In the genomic region with DNA sequence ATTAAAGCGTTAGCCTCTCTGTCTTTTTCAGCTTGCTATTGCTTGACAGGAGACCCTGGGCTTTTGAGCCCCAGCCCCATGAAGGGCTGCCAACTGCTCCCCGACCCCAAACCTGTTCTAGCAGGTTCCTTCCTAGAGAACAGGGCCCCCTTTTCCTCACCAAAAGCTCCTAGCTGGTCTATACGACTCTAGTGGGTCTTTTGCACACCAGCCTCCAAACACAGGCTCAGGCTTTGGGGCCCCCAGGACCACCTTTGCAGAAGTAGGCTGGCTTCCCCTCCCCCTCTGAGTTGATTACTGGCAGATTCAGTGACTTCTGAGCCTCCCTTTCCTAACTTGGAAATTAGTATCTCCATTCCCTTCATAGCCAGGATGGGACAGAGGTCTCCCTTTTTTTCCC, we compare ENCODE assay signal across 11 mouse cellular contexts. TPM values are rescaled to one million over a fixed set of nuclear protein-coding genes. Genes with fewer than 3 reads are reported as not detected.
A peak's percentile ranks its signal among the peaks of the same experiment; 100 is the strongest.
DNase-seq lines count a peak whose midpoint lies in the region; ATAC-seq and TF ChIP-seq lines count a peak whose summit lies in the region.
"Had no signal": no experiment of that assay in that cellular context is flagged by ENCODE, and none has a peak within 500 bp of the region (broad histone marks: within the 10 kb centered on the region; RNA-seq: fewer than 3 reads in every experiment).

No protein-coding gene starts in this region.

- in situ Hi-C loops in ES-E14 (cut with MboI; ENCODE audit: low sequenced_read_pairs in 2 of 2, unreplicated experiment in 2 of 2), result no loop called here

- H3K9ac ChIP-seq in heart, embryonic 14.5 days (ENCODE audit: low read length), result no peak overlapping the region
- H3K9ac ChIP-seq in heart, embryonic 11.5 days (ENCODE audit: low read depth, low read length), result no peak overlapping the region
- H3K9ac ChIP-seq in ES-E14 (ENCODE audit: insufficient read depth, low read depth, low read length, poor library complexity, severe bottlenecking), result no peak overlapping the region; the same call in 1 of the 2 replicates
- H3K9ac ChIP-seq in midbrain, embryonic 13.5 days (replicated peaks), result peak overlapping the region; percentile 66

- H3K27me3 ChIP-seq in heart, embryonic 14.5 days (ENCODE audit: control insufficient read depth, insufficient read depth, low read length), result peaks cover 47% of the 10 kb centered on the region
- H3K27me3 ChIP-seq in heart, embryonic 11.5 days (ENCODE audit: control insufficient read depth, insufficient read depth, low read length), result peaks cover 53% of the 10 kb centered on the region
- peaks cover 52% of the 10 kb centered on the region for H3K27me3 ChIP-seq in hindbrain, embryonic 10.5 days (ENCODE audit: insufficient read depth, poor library complexity, severe bottlenecking)
- H3K27me3 ChIP-seq in midbrain, embryonic 13.5 days, result peaks cover 10% of the 10 kb centered on the region

- no peaks in the 10 kb centered on the region for H3K36me3 ChIP-seq in heart, embryonic 14.5 days (ENCODE audit: control insufficient read depth, insufficient read depth, low read length)
- no peaks in the 10 kb centered on the region for H3K36me3 ChIP-seq in heart, embryonic 11.5 days (ENCODE audit: control insufficient read depth, insufficient read depth, low read length)
- H3K36me3 ChIP-seq in ES-E14 (ENCODE audit: control insufficient read depth, insufficient read depth, low read length, poor library complexity, severe bottlenecking), result no peaks in the 10 kb centered on the region
- H3K36me3 ChIP-seq in hindbrain, embryonic 10.5 days, result no peaks in the 10 kb centered on the region
- H3K36me3 ChIP-seq in midbrain, embryonic 13.5 days, result no peaks in the 10 kb centered on the region

- no peak for ATAC-seq in heart, embryonic 14.5 days (ENCODE audit: insufficient number of reproducible peaks, insufficient read depth, low FRiP score, low read depth)
- no peak for ATAC-seq in heart, embryonic 11.5 days (replicated peaks; ENCODE audit: insufficient number of reproducible peaks, low FRiP score, low TSS enrichment)
- peak; percentile 28; the same call in 1 of the 2 replicates for ATAC-seq in midbrain, embryonic 13.5 days

- no peaks in the 10 kb centered on the region for H3K9me3 ChIP-seq in heart, embryonic 14.5 days (ENCODE audit: control insufficient read depth, low read length)
- H3K9me3 ChIP-seq in heart, embryonic 11.5 days (replicated peaks; ENCODE audit: control insufficient read depth, low read length), result no peaks in the 10 kb centered on the region
- no peaks in the 10 kb centered on the region for H3K9me3 ChIP-seq in ES-E14 (ENCODE audit: control insufficient read depth, insufficient read depth, low read depth, low read length)
- H3K9me3 ChIP-seq in hindbrain, embryonic 10.5 days, result no peaks in the 10 kb centered on the region
- no peaks in the 10 kb centered on the region for H3K9me3 ChIP-seq in midbrain, embryonic 13.5 days

- no peak overlapping the region for H3K4me3 ChIP-seq in heart, embryonic 14.5 days (ENCODE audit: control insufficient read depth in 1 of 2, insufficient read depth in 1 of 2, low read depth in 1 of 2, low read length in 2 of 2)
- H3K4me3 ChIP-seq in heart, embryonic 11.5 days (ENCODE audit: low read depth, low read length), result no peak overlapping the region
- H3K4me3 ChIP-seq in ES-E14 (ENCODE audit: insufficient read depth in 1 of 2, low read depth in 1 of 2, low read length in 2 of 2, poor library complexity in 1 of 2, severe bottlenecking in 1 of 2), result peak overlapping the region; percentile 76 to 82; a peak in 3 of 4 replicates
- H3K4me3 ChIP-seq in hindbrain, embryonic 10.5 days, result peak overlapping the region; percentile 69
- peak overlapping the region; percentile 51 for H3K4me3 ChIP-seq in midbrain, embryonic 13.5 days (replicated peaks)

- DNase-seq in ES-E14 (ENCODE audit: low read depth, low spot score), result no peak
- DNase-seq in hindbrain, embryonic 10.5 days (ENCODE audit: low spot score), result no peak
- DNase-seq in adrenal gland, adult 8-10 months, result no peak
- no peak for DNase-seq in urinary bladder, adult 2 months (ENCODE audit: low spot score)
- no peak for DNase-seq in cerebellum, postnatal 4 days (ENCODE audit: low spot score in 2 of 2)

- peaks cover 0 to 13% of the 10 kb centered on the region in 2 experiments; a peak in 2 of 4 replicates for H3K4me1 ChIP-seq in heart, embryonic 14.5 days (ENCODE audit: control insufficient read depth in 2 of 2, insufficient read depth in 2 of 2, low read length in 2 of 2)
- H3K4me1 ChIP-seq in heart, embryonic 11.5 days (ENCODE audit: control insufficient read depth, insufficient read depth, low read length), result peaks cover 12% of the 10 kb centered on the region
- peaks cover 0 to 7% of the 10 kb centered on the region in 2 experiments; a peak in 3 of 4 replicates for H3K4me1 ChIP-seq in ES-E14 (ENCODE audit: control insufficient read depth in 2 of 2, insufficient read depth in 2 of 2, low read length in 2 of 2, poor library complexity in 1 of 2)
- H3K4me1 ChIP-seq in hindbrain, embryonic 10.5 days (replicated peaks), result peaks cover 36% of the 10 kb centered on the region
- peaks cover 29% of the 10 kb centered on the region for H3K4me1 ChIP-seq in midbrain, embryonic 13.5 days (replicated peaks)

- H3K27ac ChIP-seq in heart, embryonic 14.5 days (replicated peaks in 1 of 2; ENCODE audit: control insufficient read depth in 1 of 2, insufficient read depth in 1 of 2, low read depth in 2 of 2, low read length in 2 of 2), result no peak overlapping the region
- H3K27ac ChIP-seq in heart, embryonic 11.5 days (ENCODE audit: low read depth, low read length), result no peak overlapping the region
- H3K27ac ChIP-seq in ES-E14 (ENCODE audit: insufficient read depth, low read depth, low read length, poor library complexity, severe bottlenecking), result no peak overlapping the region
- H3K27ac ChIP-seq in hindbrain, embryonic 10.5 days, result peak overlapping the region; percentile 87
- H3K27ac ChIP-seq in midbrain, embryonic 13.5 days, result 0 out of 2 replicates have a peak overlapping the region, but pooled peaks have one; percentile 16

- WGBS in heart, embryonic 14.5 days, result 27% methylated on average over 3 of the region's 3 CpGs
- WGBS in heart, embryonic 11.5 days (ENCODE audit: insufficient replicate concordance), result 16% methylated on average over 3 of the region's 3 CpGs
- WGBS in hindbrain, embryonic 10.5 days, result 1% methylated on average over 3 of the region's 3 CpGs
- WGBS in midbrain, embryonic 13.5 days, result 2% methylated on average over 3 of the region's 3 CpGs

- 0 out of 2 replicates have a peak overlapping the region, but pooled peaks have one; percentile 90 for H3K4me2 ChIP-seq in heart, embryonic 14.5 days (ENCODE audit: low read length)
- H3K4me2 ChIP-seq in heart, embryonic 11.5 days, result no peak overlapping the region; the same call in 1 of the 2 replicates
- peak overlapping the region; percentile 87 for H3K4me2 ChIP-seq in midbrain, embryonic 13.5 days (replicated peaks)

TF ChIP-seq in ES-E14, 5 proteins besides CTCF, POLR2A, EP300 and RAD21 (continues in another document):
- TF ChIP-seq ZNF384 (IDR thresholded peaks at IDR 0.05; ENCODE audit: low read depth, low read length), result no peak
- no peak for TF ChIP-seq HCFC1 (IDR thresholded peaks at IDR 0.05; ENCODE audit: borderline replicate concordance, insufficient read depth, low read length)

RNA-seq across cellular contexts. Expression of gene Camkv, which starts 1.4 kb away (rescaled TPM):
- 0.07 and 0.13 TPM in 2 replicates for polyA plus RNA-seq in heart, embryonic 14.5 days (2014; fragmentation: Nextera tagmentation; extraction: Ambion mirVana)
- 0.46 and 0.70 TPM in 2 replicates for polyA plus RNA-seq in heart, embryonic 11.5 days (2014; fragmentation: Nextera tagmentation; extraction: Ambion mirVana)
- 21.5 and 41.5 TPM in 2 replicates for total RNA-seq in ES-E14 (2012; rRNA removed)
- polyA plus RNA-seq in hindbrain, embryonic 10.5 days (2016; fragmentation: Nextera tagmentation; extraction: Ambion mirVana), result 13.0 and 13.1 TPM in 2 replicates
- polyA plus RNA-seq in midbrain, embryonic 13.5 days (2015; fragmentation: Nextera tagmentation; extraction: Ambion mirVana), result 18.9 and 19.9 TPM in 2 replicates
- 10 to 100 TPM in 2 of 4 experiments, 1 to 10 TPM in 2; 6.4 to 11.1 (median 9.7) TPM for total RNA-seq in adrenal gland, adult 8-10 months (2022)
- 0.12 and 0.15 TPM in 2 replicates for polyA plus RNA-seq in urinary bladder, adult 2 months (2012; rRNA removed)
- total RNA-seq: heart, postnatal 25 days had no signal

RNA-seq across cellular contexts. Expression of gene Actl11, which starts 8.6 kb away (rescaled TPM):
- not detected in 2 replicates for polyA plus RNA-seq in heart, embryonic 14.5 days (2014; fragmentation: Nextera tagmentation; extraction: Ambion mirVana)
- polyA plus RNA-seq in heart, embryonic 11.5 days (2014; fragmentation: Nextera tagmentation; extraction: Ambion mirVana), result not detected in 2 replicates
- not detected in 2 replicates for total RNA-seq in ES-E14 (2012; rRNA removed)
- polyA plus RNA-seq in hindbrain, embryonic 10.5 days (2016; fragmentation: Nextera tagmentation; extraction: Ambion mirVana), result not detected in 2 replicates
- not detected in 2 replicates for polyA plus RNA-seq in midbrain, embryonic 13.5 days (2015; fragmentation: Nextera tagmentation; extraction: Ambion mirVana)
- not detected for total RNA-seq in adrenal gland, adult 8-10 months (2022)
- polyA plus RNA-seq in urinary bladder, adult 2 months (2012; rRNA removed), result not detected in 2 replicates
- total RNA-seq: heart, postnatal 25 days; layer of hippocampus, postnatal 25 days had no signal
- polyA plus RNA-seq: small intestine, adult 2 months had no signal

RNA-seq across cellular contexts. Expression of gene Traip, which starts 13.1 kb away (rescaled TPM):
- 8.6 and 10.2 TPM in 2 replicates for polyA plus RNA-seq in heart, embryonic 14.5 days (2014; fragmentation: Nextera tagmentation; extraction: Ambion mirVana)
- 14.5 and 16.7 TPM in 2 replicates for polyA plus RNA-seq in heart, embryonic 11.5 days (2014; fragmentation: Nextera tagmentation; extraction: Ambion mirVana)
- 43.7 and 72.1 TPM in 2 replicates for total RNA-seq in ES-E14 (2012; rRNA removed)
- polyA plus RNA-seq in hindbrain, embryonic 10.5 days (2016; fragmentation: Nextera tagmentation; extraction: Ambion mirVana), result 24.3 and 35.3 TPM in 2 replicates
- 15.0 and 15.1 TPM in 2 replicates for polyA plus RNA-seq in midbrain, embryonic 13.5 days (2015; fragmentation: Nextera tagmentation; extraction: Ambion mirVana)
- 1 to 10 TPM; 2.2 to 7.0 (median 4.2) TPM for total RNA-seq in adrenal gland, adult 8-10 months (2022)
- polyA plus RNA-seq in urinary bladder, adult 2 months (2012; rRNA removed), result 0.59 and 1.1 TPM in 2 replicates

RNA-seq across cellular contexts. Expression of gene Mst1r, which starts 30.2 kb away (rescaled TPM):
- 1.00 and 1.5 TPM in 2 replicates for polyA plus RNA-seq in heart, embryonic 14.5 days (2014; fragmentation: Nextera tagmentation; extraction: Ambion mirVana)
- polyA plus RNA-seq in heart, embryonic 11.5 days (2014; fragmentation: Nextera tagmentation; extraction: Ambion mirVana), result 1.3 and 1.6 TPM in 2 replicates
- total RNA-seq in ES-E14 (2012; rRNA removed), result 0.22 and 0.37 TPM in 2 replicates
- polyA plus RNA-seq in hindbrain, embryonic 10.5 days (2016; fragmentation: Nextera tagmentation; extraction: Ambion mirVana), result 0.67 and 0.80 TPM in 2 replicates
- polyA plus RNA-seq in midbrain, embryonic 13.5 days (2015; fragmentation: Nextera tagmentation; extraction: Ambion mirVana), result 1.2 and 2.3 TPM in 2 replicates
- 10 to 100 TPM; 10.3 to 28.6 (median 17.9) TPM for total RNA-seq in adrenal gland, adult 8-10 months (2022)
- polyA plus RNA-seq in urinary bladder, adult 2 months (2012; rRNA removed), result 39.2 and 55.3 TPM in 2 replicates

RNA-seq across cellular contexts. Expression of gene Uba7, which starts 38.5 kb away (rescaled TPM):
- polyA plus RNA-seq in heart, embryonic 14.5 days (2014; fragmentation: Nextera tagmentation; extraction: Ambion mirVana), result 33.1 and 34.2 TPM in 2 replicates
- polyA plus RNA-seq in heart, embryonic 11.5 days (2014; fragmentation: Nextera tagmentation; extraction: Ambion mirVana), result 43.9 and 47.8 TPM in 2 replicates
- 0.79 and 1.0 TPM in 2 replicates for total RNA-seq in ES-E14 (2012; rRNA removed)
- 8.5 and 9.6 TPM in 2 replicates for polyA plus RNA-seq in hindbrain, embryonic 10.5 days (2016; fragmentation: Nextera tagmentation; extraction: Ambion mirVana)
- polyA plus RNA-seq in midbrain, embryonic 13.5 days (2015; fragmentation: Nextera tagmentation; extraction: Ambion mirVana), result 3.5 and 4.7 TPM in 2 replicates
- 10 to 100 TPM; 17.4 to 48.9 (median 25.9) TPM for total RNA-seq in adrenal gland, adult 8-10 months (2022)
- polyA plus RNA-seq in urinary bladder, adult 2 months (2012; rRNA removed), result 62.1 and 75.1 TPM in 2 replicates

Comparison
In these comparisons a context has a peak if more than half of its experiments do, and no peak if none do; other contexts are left out.
1. H3K27ac ChIP-seq: peak in hindbrain, embryonic 10.5 days (single experiment) and midbrain, embryonic 13.5 days (single experiment); none in heart, embryonic 14.5 days (0 of 2), heart, embryonic 11.5 days (single experiment) and ES-E14 (single experiment).
2. H3K4me3 ChIP-seq: peak in ES-E14 (2 of 2), hindbrain, embryonic 10.5 days (single experiment) and midbrain, embryonic 13.5 days (single experiment); none in heart, embryonic 14.5 days (0 of 2) and heart, embryonic 11.5 days (single experiment).